ENCODE assay signal across 22 mouse cellular contexts in genomic region chr2:136834715-136835075, GRCm38 (mm10). TPM values are rescaled to one million over a fixed set of nuclear protein-coding genes. Genes with fewer than 3 reads are reported as not detected.
DNase-seq lines count a peak whose midpoint lies in the region; ATAC-seq and TF ChIP-seq lines count a peak whose summit lies in the region.
"Had no signal": no experiment of that assay in that cellular context is flagged by ENCODE, and none has a peak within 500 bp of the region (broad histone marks: within the 10 kb centered on the region; RNA-seq: fewer than 3 reads in every experiment).

No protein-coding gene starts in this region.

- no peak overlapping the region for H3K9ac ChIP-seq in heart, adult 2 months (ENCODE audit: low read depth, low read length)
- H3K9ac ChIP-seq in heart, embryonic 12.5 days, result no peak overlapping the region
- H3K9ac ChIP-seq in lung, embryonic 16.5 days (ENCODE audit: low read length), result no peak overlapping the region
- H3K9ac ChIP-seq in heart, postnatal 0 days (replicated peaks; ENCODE audit: low read depth, low read length), result no peak overlapping the region
- no peak overlapping the region for H3K9ac ChIP-seq in intestine, postnatal 0 days (ENCODE audit: low read depth, low read length)
- H3K9ac ChIP-seq: heart, embryonic 15.5 days; limb, embryonic 13.5 days; neural tube, embryonic 12.5 days had no signal

- peak in 1 of 2 experiments; percentile 22 for DNase-seq in heart, adult 2 months
- DNase-seq in lung, postnatal 25 days (ENCODE audit: low spot score), result no peak
- DNase-seq in heart, postnatal 0 days (ENCODE audit: low spot score), result peak; percentile 41
- no peak for DNase-seq in Muller cell, postnatal 12 days (ENCODE audit: inconsistent ontology term)
- DNase-seq: B cell, adult 2 months; cerebellum, adult 11 months; cerebellum, postnatal 25 days; gastrocnemius, postnatal 10 days; kidney, adult 8-10 months; kidney, postnatal 36 days; right cerebral cortex, postnatal 14 days; thymus, postnatal 4 days had no signal

- no peaks in the 10 kb centered on the region for H3K9me3 ChIP-seq in heart, embryonic 12.5 days (replicated peaks)
- H3K9me3 ChIP-seq in lung, embryonic 16.5 days (ENCODE audit: control insufficient read depth, low read length), result no peaks in the 10 kb centered on the region
- no peaks in the 10 kb centered on the region for H3K9me3 ChIP-seq in heart, postnatal 0 days (replicated peaks; ENCODE audit: control insufficient read depth, low read length)
- H3K9me3 ChIP-seq in intestine, postnatal 0 days (ENCODE audit: control insufficient read depth), result no peaks in the 10 kb centered on the region
- H3K9me3 ChIP-seq: heart, embryonic 15.5 days; limb, embryonic 13.5 days; neural tube, embryonic 12.5 days had no signal

- H3K4me1 ChIP-seq in heart, adult 2 months (ENCODE audit: control insufficient read depth, insufficient read depth, low read length), result peaks cover 5% of the 10 kb centered on the region; the same call in 1 of the 2 replicates
- H3K4me1 ChIP-seq in heart, embryonic 12.5 days (replicated peaks), result peaks cover 15% of the 10 kb centered on the region
- 0 out of 2 replicates have a peak, but pooled peaks cover 2% of the 10 kb centered on the region for H3K4me1 ChIP-seq in lung, embryonic 16.5 days (replicated peaks; ENCODE audit: control insufficient read depth, insufficient read depth, low read length)
- peaks cover 17% of the 10 kb centered on the region for H3K4me1 ChIP-seq in heart, postnatal 0 days (ENCODE audit: control insufficient read depth, insufficient read depth)
- no peaks in the 10 kb centered on the region for H3K4me1 ChIP-seq in intestine, postnatal 0 days (replicated peaks; ENCODE audit: control insufficient read depth, insufficient read depth, low read length)
- H3K4me1 ChIP-seq: limb, embryonic 13.5 days; neural tube, embryonic 12.5 days had no signal

- 44% methylated on average over 1 of the region's 1 CpGs for WGBS in heart, adult 2 months
- 83% methylated on average over 1 of the region's 1 CpGs for WGBS in heart, embryonic 12.5 days
- WGBS in lung, embryonic 16.5 days, result 50% methylated on average over 1 of the region's 1 CpGs
- WGBS in heart, postnatal 0 days, result 29% methylated on average over 1 of the region's 1 CpGs
- 36% methylated on average over 1 of the region's 1 CpGs for WGBS in intestine, postnatal 0 days

- H3K4me3 ChIP-seq in heart, adult 2 months, result no peak overlapping the region
- no peak overlapping the region for H3K4me3 ChIP-seq in heart, embryonic 12.5 days
- H3K4me3 ChIP-seq in lung, embryonic 16.5 days (ENCODE audit: low read length), result no peak overlapping the region
- H3K4me3 ChIP-seq in heart, postnatal 0 days (ENCODE audit: low read depth, low read length), result no peak overlapping the region
- no peak overlapping the region for H3K4me3 ChIP-seq in intestine, postnatal 0 days (ENCODE audit: low read depth, low read length)
- H3K4me3 ChIP-seq: heart, embryonic 15.5 days; limb, embryonic 13.5 days; neural tube, embryonic 12.5 days had no signal

- TF ChIP-seq POLR2A in heart, adult 2 months (IDR thresholded peaks at IDR 0.05; ENCODE audit: insufficient read depth, low read depth, low read length), result no peak

- H3K27ac ChIP-seq in heart, adult 2 months, result peak overlapping the region; percentile 59
- H3K27ac ChIP-seq in heart, embryonic 12.5 days (ENCODE audit: poor library complexity, severe bottlenecking), result no peak overlapping the region
- H3K27ac ChIP-seq in lung, embryonic 16.5 days (ENCODE audit: low read length), result no peak overlapping the region
- peak overlapping the region; percentile 26 for H3K27ac ChIP-seq in heart, postnatal 0 days (ENCODE audit: low read depth)
- H3K27ac ChIP-seq in intestine, postnatal 0 days (ENCODE audit: low read depth, low read length), result no peak overlapping the region
- H3K27ac ChIP-seq: heart, embryonic 15.5 days; limb, embryonic 13.5 days; neural tube, embryonic 12.5 days had no signal

- TF ChIP-seq EP300 in heart, adult 2 months (IDR thresholded peaks at IDR 0.05; ENCODE audit: insufficient read depth, low read depth, low read length), result no peak
- TF ChIP-seq EP300 in heart, postnatal 0 days (IDR thresholded peaks at IDR 0.05; ENCODE audit: low read depth), result no peak

- peaks cover 7% of the 10 kb centered on the region for H3K36me3 ChIP-seq in heart, adult 2 months (ENCODE audit: control insufficient read depth, insufficient read depth, low read length)
- H3K36me3 ChIP-seq in heart, embryonic 12.5 days, result no peaks in the 10 kb centered on the region
- no peaks in the 10 kb centered on the region for H3K36me3 ChIP-seq in lung, embryonic 16.5 days (ENCODE audit: control insufficient read depth, insufficient read depth, low read length)
- no peaks in the 10 kb centered on the region for H3K36me3 ChIP-seq in heart, postnatal 0 days (replicated peaks; ENCODE audit: control insufficient read depth, insufficient read depth, low read length)
- H3K36me3 ChIP-seq in intestine, postnatal 0 days (ENCODE audit: control insufficient read depth, insufficient read depth), result no peaks in the 10 kb centered on the region
- H3K36me3 ChIP-seq: heart, embryonic 15.5 days; limb, embryonic 13.5 days; neural tube, embryonic 12.5 days had no signal

- H3K27me3 ChIP-seq in heart, adult 2 months (ENCODE audit: control insufficient read depth, insufficient read depth, low read length), result no peaks in the 10 kb centered on the region
- H3K27me3 ChIP-seq in heart, embryonic 12.5 days (replicated peaks), result no peaks in the 10 kb centered on the region
- H3K27me3 ChIP-seq in lung, embryonic 16.5 days (ENCODE audit: control insufficient read depth, insufficient read depth, low read depth, low read length), result no peaks in the 10 kb centered on the region
- no peaks in the 10 kb centered on the region for H3K27me3 ChIP-seq in heart, postnatal 0 days (ENCODE audit: control insufficient read depth, insufficient read depth, low read length)
- H3K27me3 ChIP-seq in intestine, postnatal 0 days (replicated peaks; ENCODE audit: control insufficient read depth, insufficient read depth, low read length), result no peaks in the 10 kb centered on the region
- H3K27me3 ChIP-seq: heart, embryonic 15.5 days; limb, embryonic 13.5 days; neural tube, embryonic 12.5 days had no signal

- intact Hi-C loops in heart, adult 2 months (cut with DNase I), result no loop called here

- H3K4me2 ChIP-seq in heart, embryonic 12.5 days, result no peak overlapping the region
- no peak overlapping the region for H3K4me2 ChIP-seq in lung, embryonic 16.5 days (ENCODE audit: low read depth, low read length)
- no peak overlapping the region for H3K4me2 ChIP-seq in heart, postnatal 0 days (ENCODE audit: low read depth, low read length)
- no peak overlapping the region for H3K4me2 ChIP-seq in intestine, postnatal 0 days (replicated peaks; ENCODE audit: low read depth)
- H3K4me2 ChIP-seq: heart, embryonic 15.5 days; limb, embryonic 13.5 days; neural tube, embryonic 12.5 days had no signal

- no peak for TF ChIP-seq CTCF in heart, adult 2 months (IDR thresholded peaks at IDR 0.05)
- TF ChIP-seq CTCF in heart, postnatal 0 days (IDR thresholded peaks at IDR 0.05; ENCODE audit: low read depth), result no peak
- TF ChIP-seq CTCF in intestine, postnatal 0 days (IDR thresholded peaks at IDR 0.05; ENCODE audit: low read depth), result no peak

- no peaks in the 10 kb centered on the region for H3K79me2 ChIP-seq in heart, adult 2 months (replicated peaks; ENCODE audit: control insufficient read depth, insufficient read depth, low read length)

- ATAC-seq in heart, embryonic 12.5 days (ENCODE audit: insufficient number of reproducible peaks, low FRiP score), result no peak
- peak; percentile 85 for ATAC-seq in lung, embryonic 16.5 days (ENCODE audit: low read depth)
- ATAC-seq in heart, postnatal 0 days (ENCODE audit: insufficient read depth, low read depth), result peak; percentile 64
- peak; percentile 88 for ATAC-seq in intestine, postnatal 0 days
- ATAC-seq: activated CD4-positive, CD25-positive, alpha-beta regulatory T cell, adult 4 months; hindbrain, embryonic 16.5 days had no signal

RNA-seq across cellular contexts. Expression of gene AL731706.2, which starts 50.8 kb away (rescaled TPM):
- total RNA-seq in heart, adult 2 months (2021), result 10 to 100 TPM; 23.8 to 24.4 TPM
- not detected in 2 replicates for polyA plus RNA-seq in heart, adult 2 months (2012; rRNA removed)
- 33.9 and 35.2 TPM in 2 replicates for polyA plus RNA-seq in heart, embryonic 12.5 days (2016; fragmentation: Nextera tagmentation; extraction: Ambion mirVana)
- 31.8 and 41.3 TPM in 2 replicates for polyA plus RNA-seq in lung, embryonic 16.5 days (2015; fragmentation: Nextera tagmentation; extraction: Ambion mirVana)
- not detected in 2 replicates for total RNA-seq in heart, postnatal 0 days (2014; rRNA removed; ENCODE audit: low replicate concordance)
- 72.6 and 84.7 TPM in 2 replicates for polyA plus RNA-seq in heart, postnatal 0 days (2015; fragmentation: Nextera tagmentation; extraction: Ambion mirVana)
- polyA plus RNA-seq in intestine, postnatal 0 days (2015; fragmentation: Nextera tagmentation; extraction: Ambion mirVana), result 52.5 and 61.5 TPM in 2 replicates
- polyA plus RNA-seq: brain, embryonic 14.5 days; frontal cortex, adult 2 months had no signal

RNA-seq across cellular contexts. Expression of gene Slx4ip, which starts 56.3 kb away (rescaled TPM):
- 1 to 10 TPM; 1.3 to 1.4 TPM for total RNA-seq in heart, adult 2 months (2021)
- polyA plus RNA-seq in heart, adult 2 months (2012; rRNA removed), result 0.39 and 0.67 TPM in 2 replicates
- 4.9 and 5.2 TPM in 2 replicates for polyA plus RNA-seq in heart, embryonic 12.5 days (2016; fragmentation: Nextera tagmentation; extraction: Ambion mirVana)
- polyA plus RNA-seq in lung, embryonic 16.5 days (2015; fragmentation: Nextera tagmentation; extraction: Ambion mirVana), result 6.0 and 7.3 TPM in 2 replicates
- total RNA-seq in heart, postnatal 0 days (2014; rRNA removed; ENCODE audit: low replicate concordance), result 0.93 and 1.2 TPM in 2 replicates
- 2.1 and 2.6 TPM in 2 replicates for polyA plus RNA-seq in heart, postnatal 0 days (2015; fragmentation: Nextera tagmentation; extraction: Ambion mirVana)
- 2.8 and 3.5 TPM in 2 replicates for polyA plus RNA-seq in intestine, postnatal 0 days (2015; fragmentation: Nextera tagmentation; extraction: Ambion mirVana)

RNA-seq across cellular contexts. Expression of gene AL731706.1, which starts 56.5 kb away (rescaled TPM):
- total RNA-seq in heart, adult 2 months (2021), result 10 to 100 TPM; 32.1 to 36.0 TPM
- 25.2 and 47.1 TPM in 2 replicates for polyA plus RNA-seq in heart, adult 2 months (2012; rRNA removed)
- polyA plus RNA-seq in heart, embryonic 12.5 days (2016; fragmentation: Nextera tagmentation; extraction: Ambion mirVana), result 35.9 and 39.1 TPM in 2 replicates
- 27.9 and 28.9 TPM in 2 replicates for polyA plus RNA-seq in lung, embryonic 16.5 days (2015; fragmentation: Nextera tagmentation; extraction: Ambion mirVana)
- 14.1 and 27.9 TPM in 2 replicates for total RNA-seq in heart, postnatal 0 days (2014; rRNA removed; ENCODE audit: low replicate concordance)
- 73.1 and 84.7 TPM in 2 replicates for polyA plus RNA-seq in heart, postnatal 0 days (2015; fragmentation: Nextera tagmentation; extraction: Ambion mirVana)
- 70.4 and 72.9 TPM in 2 replicates for polyA plus RNA-seq in intestine, postnatal 0 days (2015; fragmentation: Nextera tagmentation; extraction: Ambion mirVana)

RNA-seq across cellular contexts. Expression of gene Mkks, which starts 56.5 kb away (rescaled TPM):
- total RNA-seq in heart, adult 2 months (2021), result 10 to 100 TPM; 29.4 to 44.1 TPM
- 9.3 and 20.0 TPM in 2 replicates for polyA plus RNA-seq in heart, adult 2 months (2012; rRNA removed)
- polyA plus RNA-seq in heart, embryonic 12.5 days (2016; fragmentation: Nextera tagmentation; extraction: Ambion mirVana), result 18.5 and 20.3 TPM in 2 replicates
- 12.8 and 13.4 TPM in 2 replicates for polyA plus RNA-seq in lung, embryonic 16.5 days (2015; fragmentation: Nextera tagmentation; extraction: Ambion mirVana)
- 17.6 and 20.8 TPM in 2 replicates for total RNA-seq in heart, postnatal 0 days (2014; rRNA removed; ENCODE audit: low replicate concordance)
- 14.6 and 20.8 TPM in 2 replicates for polyA plus RNA-seq in heart, postnatal 0 days (2015; fragmentation: Nextera tagmentation; extraction: Ambion mirVana)
- 25.3 and 26.2 TPM in 2 replicates for polyA plus RNA-seq in intestine, postnatal 0 days (2015; fragmentation: Nextera tagmentation; extraction: Ambion mirVana)

Comparison
In these comparisons a context has a peak if more than half of its experiments do, and no peak if none do; other contexts are left out.
1. H3K27ac ChIP-seq: peak in heart, adult 2 months (single experiment) and heart, postnatal 0 days (single experiment); none in heart, embryonic 12.5 days (single experiment), lung, embryonic 16.5 days (single experiment) and intestine, postnatal 0 days (single experiment).
2. RNA of gene AL731706.2, which starts 50.8 kb away (polyA plus RNA-seq): 72.6 to 84.7 TPM in heart, postnatal 0 days, 52.5 to 61.5 TPM in intestine, postnatal 0 days, 33.9 to 35.2 TPM in heart, embryonic 12.5 days and 31.8 to 41.3 TPM in lung, embryonic 16.5 days; not detected in heart, adult 2 months; every median in the first group is over 10 times any median in the second.